Mouse (Mus musculus) neural tube, embryonic 15.5 days (tissue): ENCODE results near the gene Arpc3. TPM values are rescaled to one million over a fixed set of nuclear protein-coding genes. Genes with fewer than 3 reads are reported as not detected.

ENCODE experiments used
- ATAC-seq: fragments of 200-750 bp; cut with Nextera tagmentation; 2 replicates; pipeline ENCODE4 v1.8.0; 2017; ENCODE audit warnings: mild to moderate bottlenecking, moderate TSS enrichment, moderate library complexity; ENCODE audit not compliant: low FRiP score
- H3K27ac ChIP-seq: fragments of 300-500 bp; sonication (generic); replicated peaks from 2 replicates; pipeline ENCODE4 v1.5.1; 2015; ENCODE audit warnings: mild to moderate bottlenecking, inconsistent platforms
- H3K27me3 ChIP-seq: fragments of 300-500 bp; sonication (generic); replicated peaks from 2 replicates; pipeline ENCODE4 v1.6.1; 2015; ENCODE audit warnings: inconsistent platforms
- H3K36me3 ChIP-seq: fragments of 300-500 bp; sonication (generic); 2 replicates; pipeline ENCODE4 v1.6.1; 2015; ENCODE audit warnings: inconsistent platforms
- H3K4me1 ChIP-seq: fragments of 300-500 bp; sonication (generic); 2 replicates; pipeline ENCODE4 v1.6.1; 2015; ENCODE audit warnings: inconsistent platforms
- H3K4me2 ChIP-seq: fragments of 300-500 bp; sonication (generic); 2 replicates; pipeline ENCODE4 v1.6.1; 2015; ENCODE audit warnings: inconsistent platforms, mild to moderate bottlenecking, moderate library complexity
- H3K4me3 ChIP-seq: fragments of 300-500 bp; sonication (generic); replicated peaks from 2 replicates; pipeline ENCODE4 v1.5.1; 2015; ENCODE audit warnings: mild to moderate bottlenecking, inconsistent platforms
- H3K9ac ChIP-seq: fragments of 300-500 bp; sonication (generic); replicated peaks from 2 replicates; pipeline ENCODE4 v1.6.1; 2015; ENCODE audit warnings: mild to moderate bottlenecking, inconsistent platforms
- H3K9me3 ChIP-seq: fragments of 300-500 bp; sonication (generic); replicated peaks from 2 replicates; pipeline ENCODE4 v1.6.1; 2016; ENCODE audit warnings: inconsistent platforms
- WGBS: fragments of 180-500 bp; shearing (Covaris S2); methylation state at CpG from one replicate; pipeline ENCODE4 v1.1.7; 2015; ENCODE audit warnings: mixed read lengths; 5-methylcytosine and 5-hydroxymethylcytosine counted together
- polyA plus RNA-seq: library from polyadenylated mRNA; unstranded; fragments of >200 nt; fragmentation: Nextera tagmentation; extraction: Ambion mirVana; gene quantifications from 2 replicates; pipeline ENCODE4 v1.2.1, GENCODE M21; 2015

Gene Arpc3
- polyA plus RNA-seq, 1 experiment from 2014 or later, result 167 TPM

DNA sequence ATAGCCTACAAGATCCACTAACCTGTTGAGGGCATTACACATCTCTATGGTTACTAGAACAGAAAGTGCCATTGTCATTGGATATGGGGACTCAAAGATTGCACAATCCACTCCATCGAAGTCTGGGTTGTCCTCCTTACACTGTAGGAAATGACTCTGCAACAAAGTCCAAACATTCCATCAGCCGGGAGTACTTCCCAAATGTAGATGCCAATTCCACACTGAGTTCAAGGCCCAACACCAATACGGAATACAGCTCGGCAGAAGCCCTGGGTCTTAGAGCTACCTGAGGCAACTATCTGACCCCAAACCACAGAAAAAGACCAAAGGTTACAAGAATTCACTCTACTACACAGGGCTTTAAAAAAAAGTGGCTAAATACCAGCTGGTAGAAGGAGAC is 66.4 kb downstream of the Arpc3 start:
- Histone ChIP-seq H3K36me3 (peaks cover 97% of the 10 kb centered on the region), H3K27me3 (no peaks in the 10 kb centered on the region), H3K4me3 (no peak overlapping the region), H3K4me2 (no peak overlapping the region), H3K9me3 (no peaks in the 10 kb centered on the region), H3K27ac (no peak overlapping the region), H3K9ac (no peak overlapping the region), H3K4me1 (no peaks in the 10 kb centered on the region)
- ATAC-seq, result no peak
- 96% methylated on average over 4 of the region's 4 CpGs for WGBS

DNA sequence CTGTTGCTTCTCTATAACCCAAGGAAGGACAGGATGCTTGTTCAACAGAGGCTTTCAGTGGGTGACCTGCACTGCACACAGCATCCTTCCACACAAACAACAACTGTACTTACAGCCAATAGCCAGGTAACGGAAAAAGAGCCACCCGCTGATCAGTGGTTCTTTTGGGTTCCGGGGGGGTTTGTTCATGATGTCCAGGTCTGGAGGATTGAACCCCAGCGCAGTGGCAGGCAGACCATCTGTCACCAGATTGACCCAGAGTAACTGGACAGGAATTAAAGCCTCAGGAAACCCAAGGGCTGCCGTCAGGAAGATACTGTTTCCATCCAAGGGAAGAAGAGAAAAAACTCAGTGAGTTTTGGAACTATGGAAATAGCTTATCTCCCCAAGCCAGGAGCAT is 67.7 kb downstream of the Arpc3 start:
- peaks cover 97% of the 10 kb centered on the region for H3K36me3 ChIP-seq
- 97% methylated on average over 5 of the region's 5 CpGs for WGBS
- no peak overlapping the region for H3K27ac ChIP-seq
- no peaks in the 10 kb centered on the region for H3K4me1 ChIP-seq
- no peak overlapping the region for H3K4me3 ChIP-seq
- no peak overlapping the region for H3K4me2 ChIP-seq
- H3K9me3 ChIP-seq, result no peaks in the 10 kb centered on the region
- no peak for ATAC-seq
- H3K9ac ChIP-seq, result no peak overlapping the region
- H3K27me3 ChIP-seq, result no peaks in the 10 kb centered on the region

DNA sequence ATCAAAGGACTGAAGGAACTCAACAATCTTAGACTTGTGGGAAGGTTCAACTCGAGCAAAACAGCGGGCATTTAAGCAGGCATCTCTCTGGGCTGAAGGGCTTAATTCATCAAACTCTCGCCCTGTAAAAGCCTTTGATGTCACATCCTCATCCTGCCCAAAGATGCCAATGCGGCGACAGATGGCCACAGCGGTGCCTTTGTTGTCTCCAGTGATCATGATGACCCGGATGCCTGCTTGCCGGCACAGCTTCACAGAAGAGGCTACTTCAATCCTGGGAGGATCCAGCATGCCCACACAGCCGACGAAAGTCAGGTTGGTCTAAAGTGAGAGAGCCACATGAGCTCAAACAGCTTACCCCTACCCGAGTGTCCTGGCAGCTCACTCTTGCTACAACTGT is 69.0 kb downstream of the Arpc3 start:
- peaks cover 96% of the 10 kb centered on the region for H3K36me3 ChIP-seq
- WGBS, result 82% methylated on average over 11 of the region's 11 CpGs
- no peak overlapping the region for H3K27ac ChIP-seq
- no peak for ATAC-seq
- no peak overlapping the region for H3K4me3 ChIP-seq
- H3K4me1 ChIP-seq, result no peaks in the 10 kb centered on the region
- no peak overlapping the region for H3K9ac ChIP-seq
- no peaks in the 10 kb centered on the region for H3K27me3 ChIP-seq
- no peak overlapping the region for H3K4me2 ChIP-seq
- no peaks in the 10 kb centered on the region for H3K9me3 ChIP-seq

DNA sequence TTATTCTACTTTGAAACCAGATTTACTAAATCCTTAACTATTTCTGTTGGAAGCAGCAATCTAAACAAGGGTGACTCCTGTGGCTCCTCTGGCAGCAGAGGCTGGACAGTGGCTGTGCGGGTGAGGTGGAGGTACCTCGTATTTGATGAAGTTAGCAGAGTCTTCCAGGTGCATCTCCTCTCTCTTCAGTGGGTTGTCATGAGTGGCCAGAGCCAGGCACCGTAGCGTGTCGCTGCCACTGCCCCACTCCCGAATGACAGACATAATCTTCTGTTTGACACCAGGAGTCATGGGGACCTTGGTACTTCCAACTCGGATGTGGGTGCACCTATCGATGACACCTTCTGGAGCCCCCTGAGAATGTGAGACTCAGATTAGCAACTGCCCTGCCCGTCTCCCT is 69.8 kb downstream of the Arpc3 start:
- WGBS, result 94% methylated on average over 9 of the region's 9 CpGs

More for the DNA sequence above, 69.8 kb downstream of the Arpc3 start:
- Histone ChIP-seq H3K4me1 (no peaks in the 10 kb centered on the region), H3K9me3 (no peaks in the 10 kb centered on the region), H3K36me3 (peaks cover 97% of the 10 kb centered on the region), H3K27me3 (no peaks in the 10 kb centered on the region), H3K4me2 (no peak overlapping the region), H3K27ac (no peak overlapping the region), H3K9ac (no peak overlapping the region), H3K4me3 (no peak overlapping the region)
- no peak for ATAC-seq

Other genes with a start within 250 kb of the Arpc3 start
- 184 and 200 TPM in 2 replicates for gene Ppp1cc, start 233.6 kb upstream of the Arpc3 start, polyA plus RNA-seq
- gene Hvcn1, start 185.1 kb upstream of the Arpc3 start, polyA plus RNA-seq, result 1.3 and 4.1 TPM in 2 replicates
- 5.8 and 6.0 TPM in 2 replicates for gene Tctn1, start 127.4 kb upstream of the Arpc3 start, polyA plus RNA-seq
- gene Pptc7, start 107.5 kb upstream of the Arpc3 start, polyA plus RNA-seq, result 8.7 and 9.3 TPM in 2 replicates
- 19.1 and 22.1 TPM in 2 replicates for gene Rad9b, start 37.6 kb upstream of the Arpc3 start, polyA plus RNA-seq
- 309 and 343 TPM in 2 replicates for gene Vps29, start 37.5 kb upstream of the Arpc3 start, polyA plus RNA-seq
- 45.7 and 51.5 TPM in 2 replicates for gene Gpn3, start 20.0 kb upstream of the Arpc3 start, polyA plus RNA-seq
- gene Fam216a, start 19.5 kb upstream of the Arpc3 start, polyA plus RNA-seq, result 133 and 152 TPM in 2 replicates
- 47.3 and 47.5 TPM in 2 replicates for gene Anapc7, start 29.8 kb downstream of the Arpc3 start, polyA plus RNA-seq
- gene Atp2a2, start 110.3 kb downstream of the Arpc3 start, polyA plus RNA-seq, result 49.4 and 52.0 TPM in 2 replicates
- gene Ift81, start 222.6 kb downstream of the Arpc3 start, polyA plus RNA-seq, result 59.2 and 60.6 TPM in 2 replicates